Mouse (Mus musculus): Measurements from ENCODE around the gene Rara.
"Not testable (repeated sequence)": the region's sequence is repeated elsewhere in the genome, so short reads cannot be mapped to it uniquely, and the experiment has no call there.

Rara gene

DNA sequence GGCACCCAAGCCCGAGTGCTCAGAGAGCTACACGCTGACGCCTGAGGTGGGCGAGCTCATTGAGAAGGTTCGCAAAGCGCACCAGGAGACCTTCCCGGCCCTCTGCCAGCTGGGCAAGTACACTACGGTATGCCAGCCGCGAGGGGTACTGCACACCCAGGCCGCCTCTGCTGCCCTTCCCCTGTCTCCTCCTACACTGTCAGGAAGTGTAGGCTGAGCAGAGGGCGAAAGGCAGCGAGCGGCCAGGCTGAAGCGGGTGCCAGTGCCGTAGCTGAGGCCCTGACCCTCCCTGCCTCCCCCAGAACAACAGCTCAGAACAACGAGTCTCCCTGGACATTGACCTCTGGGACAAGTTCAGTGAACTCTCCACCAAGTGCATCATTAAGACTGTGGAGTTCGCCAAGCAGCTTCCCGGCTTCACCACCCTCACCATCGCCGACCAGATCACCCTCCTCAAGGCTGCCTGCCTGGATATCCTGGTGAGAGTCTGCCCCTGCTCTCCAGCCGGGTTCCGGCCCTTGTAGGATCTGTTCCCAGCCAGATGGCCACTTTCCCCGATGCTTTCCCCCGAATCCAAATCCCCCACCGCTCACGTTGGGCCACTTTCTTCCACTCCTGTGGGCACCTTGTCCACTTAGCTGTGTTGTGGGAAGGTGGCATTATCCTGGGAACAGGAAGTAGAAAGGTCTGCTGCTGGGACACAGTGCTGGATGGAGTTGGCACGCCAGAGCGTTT, 42.7 kb downstream of the Rara start:
- DNase-seq: peak; percentile 78

DNA sequence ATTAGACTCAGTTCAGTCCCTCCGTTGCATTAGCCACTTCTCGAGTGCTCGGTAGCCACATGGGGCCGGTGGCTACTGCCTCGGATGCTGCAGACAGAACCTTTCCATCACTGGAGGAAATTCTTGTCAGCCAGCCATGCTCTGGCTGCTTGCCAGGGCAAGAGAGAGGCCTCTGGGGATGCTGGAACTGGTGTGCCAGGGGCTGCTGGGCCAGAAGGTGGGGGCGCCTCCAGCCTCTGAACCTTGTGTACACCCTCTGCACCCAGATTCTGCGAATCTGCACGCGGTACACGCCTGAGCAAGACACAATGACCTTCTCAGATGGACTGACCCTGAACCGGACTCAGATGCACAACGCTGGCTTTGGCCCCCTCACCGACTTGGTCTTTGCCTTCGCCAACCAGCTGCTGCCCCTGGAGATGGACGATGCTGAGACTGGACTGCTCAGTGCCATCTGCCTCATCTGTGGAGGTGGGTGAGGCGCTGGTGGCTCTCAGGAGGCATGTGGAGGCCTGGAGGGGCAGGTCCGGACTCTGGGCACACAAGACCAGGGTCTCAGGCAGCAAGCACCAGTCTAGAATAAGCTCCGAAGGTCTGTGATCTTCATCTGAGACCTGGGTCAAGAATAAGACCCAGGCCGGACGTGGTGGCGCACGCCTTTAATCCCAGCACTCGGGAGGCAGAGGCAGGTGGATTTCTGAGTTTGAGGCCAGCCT, 43.9 kb downstream of the Rara start:
- DNase-seq: peak; percentile 80

DNA sequence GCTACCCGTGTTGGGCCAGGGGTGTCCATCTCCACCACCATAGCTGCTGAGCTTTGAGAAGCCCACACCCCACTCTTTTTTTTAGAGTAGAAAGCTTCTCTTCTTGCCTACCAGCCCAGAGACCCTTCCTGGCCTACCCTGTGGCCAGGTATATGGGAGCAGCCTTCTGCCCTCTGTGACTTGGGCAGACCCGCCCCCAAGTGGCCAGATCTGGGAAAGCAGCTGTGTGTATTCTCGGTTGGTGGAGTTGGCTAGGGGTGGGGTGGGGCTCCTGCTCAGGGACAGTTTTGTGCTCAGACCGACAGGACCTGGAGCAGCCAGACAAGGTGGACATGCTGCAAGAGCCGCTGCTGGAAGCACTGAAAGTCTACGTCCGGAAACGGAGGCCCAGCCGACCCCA, 44.6 kb downstream of the Rara start:
- peak; percentile 89 for DNase-seq

DNA sequence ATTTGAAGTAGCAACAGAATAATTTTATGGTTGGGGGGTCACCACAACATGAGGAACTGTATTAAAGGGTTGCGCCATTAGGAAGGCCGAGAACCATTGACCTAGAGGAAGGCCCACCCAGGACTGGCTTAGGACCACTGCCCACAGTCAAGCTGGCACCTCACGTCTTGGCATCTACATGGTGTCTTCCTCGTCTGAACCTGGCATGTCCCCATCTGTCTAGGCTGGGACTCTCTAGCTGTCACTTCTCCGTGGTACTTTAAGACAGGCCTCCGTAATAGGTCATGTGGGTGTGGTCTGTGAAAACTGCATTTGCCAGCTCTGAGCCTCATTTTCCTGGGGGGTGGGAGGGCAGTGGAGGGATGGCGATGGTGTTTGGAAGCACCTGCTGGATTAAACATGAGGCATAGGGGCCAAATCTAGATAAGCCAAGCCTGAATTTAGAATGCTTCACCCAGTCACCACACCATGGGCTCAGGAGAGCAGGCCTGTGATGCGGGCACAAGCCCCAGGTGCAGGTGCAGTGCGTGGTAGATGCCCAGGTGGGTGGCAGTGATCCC, 45.3 kb downstream of the Rara start:
- no peak for DNase-seq

DNA sequence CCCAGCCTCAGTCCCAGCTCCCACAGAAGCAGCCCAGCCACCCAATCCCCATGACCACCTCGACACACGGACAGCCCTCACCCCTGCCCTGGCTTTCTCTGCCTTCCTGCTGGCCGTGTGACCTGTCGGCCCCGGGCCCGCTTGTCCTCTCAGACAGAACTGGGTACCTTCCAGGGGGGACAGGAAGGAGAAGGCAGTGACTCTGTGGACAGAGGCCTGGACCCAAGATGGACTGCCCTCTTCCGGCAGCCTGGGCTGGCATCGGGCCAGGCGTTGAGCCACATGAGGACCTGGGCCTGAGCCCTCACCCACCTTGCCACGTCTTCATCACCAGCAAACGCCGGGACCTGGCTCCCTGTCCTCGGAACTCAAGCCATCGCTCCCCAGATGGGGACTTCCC, 46.0 kb downstream of the Rara start:
- peak; percentile 51 for DNase-seq

DNA sequence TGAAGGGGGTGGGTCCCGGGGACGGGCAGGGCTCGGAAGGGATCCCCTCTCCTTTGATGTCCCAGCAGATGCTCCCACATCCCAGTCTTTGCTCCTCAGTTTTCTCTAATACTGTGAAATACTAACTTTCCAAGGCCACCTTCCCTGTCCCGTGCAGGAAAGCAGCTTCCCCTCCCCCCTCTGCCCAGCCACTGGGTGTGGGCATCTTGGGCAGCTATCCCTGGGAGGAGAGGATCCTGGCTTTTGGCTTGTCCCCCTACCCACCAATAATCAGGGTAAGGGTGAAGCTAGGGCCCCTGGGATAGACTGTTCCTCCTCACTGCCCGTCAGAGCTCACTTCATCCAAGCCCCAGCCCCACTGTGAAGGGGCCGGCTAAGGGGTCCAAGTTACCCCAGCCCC, 46.6 kb downstream of the Rara start:
- no peak for DNase-seq

DNA sequence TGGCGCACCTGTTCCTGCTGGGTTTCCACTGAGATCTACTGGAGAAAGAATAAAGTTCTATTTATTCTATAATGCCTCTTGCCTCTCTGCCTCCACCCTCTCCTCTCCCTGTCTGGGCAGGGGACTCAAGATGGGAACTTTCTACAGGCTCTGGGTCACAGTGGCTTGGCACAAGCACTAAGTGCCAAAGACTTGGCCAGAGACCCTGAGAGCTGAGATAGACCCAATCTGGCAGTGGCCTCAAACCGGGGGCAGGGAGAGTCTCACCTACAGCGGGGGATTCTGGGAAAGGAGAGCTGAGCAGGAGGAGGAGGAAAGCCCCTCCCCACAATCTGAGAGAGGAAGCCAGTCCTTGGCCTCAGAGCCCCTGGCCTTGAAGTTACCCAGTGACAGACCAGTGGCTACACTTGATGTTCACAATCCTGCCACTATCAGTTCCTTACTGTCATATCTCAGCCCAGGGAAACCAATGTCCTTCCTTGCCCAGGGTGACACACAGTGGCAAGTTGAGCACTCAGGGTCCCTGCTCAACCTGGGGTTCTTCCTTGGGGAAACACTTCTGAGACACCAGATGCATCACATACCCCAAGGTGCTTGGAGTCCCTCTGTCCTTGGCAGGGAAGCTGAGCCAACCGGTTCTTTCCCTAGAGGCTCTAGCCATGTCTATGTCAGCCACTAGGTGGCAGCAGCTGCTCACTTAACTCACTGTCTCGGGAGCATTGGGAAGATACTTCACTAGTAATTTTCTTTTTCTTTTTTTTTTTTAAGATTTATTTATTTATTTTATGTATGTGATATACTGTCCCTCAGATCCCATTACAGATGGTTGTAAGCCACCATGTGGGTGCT, 47.5 kb downstream of the Rara start:
- DNase-seq: peak; percentile 84

DNA sequence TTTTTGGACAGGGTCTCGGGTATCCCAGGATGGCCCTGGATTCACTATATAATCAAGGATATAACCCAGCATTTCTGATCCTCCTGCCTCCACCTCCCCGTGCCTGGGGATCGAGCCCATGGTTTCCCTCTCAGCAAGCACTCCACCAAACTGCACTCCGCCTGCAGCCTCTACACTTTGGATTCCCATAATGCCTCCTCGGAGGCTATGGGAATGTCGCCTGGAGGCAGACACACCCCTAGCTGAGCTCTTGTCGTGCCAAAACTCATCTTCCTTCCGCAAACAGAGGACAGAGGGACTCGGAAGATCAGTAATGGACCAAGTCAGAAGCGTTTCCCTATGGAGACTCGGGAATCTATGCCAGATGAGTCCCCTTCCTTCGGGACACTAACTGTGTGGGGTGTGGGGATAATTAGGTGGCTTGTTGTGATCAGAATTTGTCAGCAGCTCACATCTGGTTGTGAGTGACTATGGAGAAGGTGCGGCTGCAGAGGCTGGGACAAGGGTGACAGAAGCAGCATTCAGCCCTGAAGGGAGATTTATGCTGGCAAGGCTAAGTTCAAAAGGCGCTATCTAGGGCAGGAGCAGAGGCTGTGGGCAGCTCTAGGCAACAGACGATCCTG, 51.0 kb downstream of the Rara start:
- DNase-seq: no peak

DNA sequence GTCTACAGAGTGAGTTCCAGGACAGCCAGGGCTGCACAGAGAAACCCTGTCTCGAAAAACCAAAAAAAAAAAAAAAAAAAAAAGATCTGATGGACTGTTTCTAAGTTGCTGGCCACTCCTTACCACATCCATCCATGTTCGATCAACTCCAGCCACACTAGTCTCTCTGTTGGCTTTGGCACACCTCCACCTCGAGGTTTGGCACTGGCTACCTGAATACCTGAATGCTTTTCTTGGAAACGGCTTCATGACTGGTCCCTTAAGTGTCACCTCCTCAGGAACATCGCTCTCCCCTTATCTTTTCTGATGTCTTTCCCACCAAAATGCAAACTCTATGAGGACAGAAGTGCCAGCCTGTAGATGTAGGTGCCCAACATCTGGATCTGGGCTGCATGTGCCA, 51.7 kb downstream of the Rara start:
- DNase-seq: no peak

DNA sequence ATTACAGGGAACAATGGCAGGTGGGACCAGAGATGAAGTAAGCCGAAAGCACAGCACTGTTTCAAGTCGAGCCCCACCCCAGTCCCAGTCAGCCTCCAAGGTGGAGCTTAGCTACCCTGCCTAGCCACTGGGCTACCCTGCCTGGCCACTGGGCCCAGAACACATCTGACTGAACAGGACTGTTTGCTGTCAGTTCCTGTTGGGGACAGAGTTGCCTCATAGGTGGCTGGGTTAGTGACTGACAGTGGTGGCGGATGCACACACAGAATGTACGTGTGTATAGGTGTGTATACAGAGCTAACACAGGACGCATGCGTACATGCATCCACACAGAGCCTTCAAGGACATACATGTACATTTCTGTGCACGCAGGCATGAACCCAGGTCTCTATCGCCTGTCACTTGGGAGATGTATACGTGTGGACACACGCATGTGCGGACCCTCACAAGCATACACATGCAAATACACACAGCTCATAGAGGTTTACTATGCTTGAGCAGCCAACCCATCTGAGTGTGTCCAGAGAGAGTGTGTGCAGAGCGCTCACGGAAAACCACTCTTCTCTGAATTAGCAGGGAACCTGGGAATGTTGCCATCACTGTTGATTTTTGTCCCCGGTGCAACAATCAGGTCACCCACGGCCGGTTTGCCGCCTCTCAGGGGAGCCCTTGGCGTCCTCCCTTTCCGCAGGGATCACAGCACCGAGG, 53.8 kb downstream of the Rara start:
- DNase-seq: no peak

DNA sequence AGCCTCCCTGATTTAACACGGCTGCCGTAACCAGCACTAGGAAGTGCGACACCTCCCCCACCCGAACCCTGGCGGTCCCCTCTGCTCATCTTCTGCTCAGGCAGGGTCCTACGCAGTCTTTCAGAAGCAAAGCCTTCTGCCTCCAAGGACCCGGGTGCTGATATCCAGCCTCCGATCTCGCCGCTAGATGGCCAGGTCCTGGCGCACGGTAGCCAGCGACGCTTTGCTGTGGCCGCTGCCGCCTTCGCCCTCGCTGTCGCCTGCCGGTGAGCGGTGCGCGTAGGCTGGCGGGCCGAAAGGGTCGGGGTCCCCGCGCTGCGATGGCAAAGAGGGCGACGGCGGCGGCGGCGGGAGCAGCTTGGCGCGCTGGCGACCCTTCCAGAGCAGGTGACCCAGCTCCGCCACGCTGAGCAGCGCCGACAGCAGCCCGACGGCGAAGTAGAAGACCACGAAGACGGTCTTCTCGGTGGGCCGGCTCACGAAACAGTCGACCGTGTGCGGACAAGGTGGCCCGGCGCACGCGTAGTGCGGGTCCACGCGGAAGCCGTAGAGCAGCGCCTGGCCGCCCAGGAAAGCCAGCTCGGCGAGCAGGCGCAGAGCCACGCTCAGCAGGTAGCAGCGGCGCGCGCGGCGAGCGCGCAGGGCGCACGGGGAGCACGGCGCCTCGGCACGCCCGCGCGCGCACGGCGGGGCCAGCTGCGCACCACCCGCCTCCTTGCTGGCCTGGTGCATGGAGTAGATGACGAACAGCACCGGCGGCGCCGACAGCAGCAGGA, 54.6 kb downstream of the Rara start:
- peak; percentile 73 for DNase-seq

DNA sequence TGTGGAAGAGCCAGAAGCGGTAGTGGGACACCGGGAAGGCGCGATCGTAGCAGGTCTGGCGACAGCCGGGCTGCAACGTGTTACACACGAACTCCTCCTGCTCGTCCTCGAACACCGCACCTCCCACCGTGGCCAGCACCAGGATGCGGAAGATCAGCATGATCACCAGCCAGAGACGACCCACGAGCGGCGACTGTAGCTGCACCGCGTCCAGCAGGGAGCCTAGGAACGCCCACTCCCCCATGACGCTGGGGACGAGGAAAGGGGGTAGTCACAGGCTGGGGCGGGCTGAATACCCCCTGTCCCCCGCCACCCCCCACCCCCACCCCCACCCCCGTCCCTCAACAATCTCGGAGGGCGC, 55.1 kb downstream of the Rara start, which contains the start of gene Gjd3:
Gene Gjd3, minus strand, starts transcription at position 244 of the 361 bp plus-strand sequence.
- DNase-seq: peak; percentile 23

DNA sequence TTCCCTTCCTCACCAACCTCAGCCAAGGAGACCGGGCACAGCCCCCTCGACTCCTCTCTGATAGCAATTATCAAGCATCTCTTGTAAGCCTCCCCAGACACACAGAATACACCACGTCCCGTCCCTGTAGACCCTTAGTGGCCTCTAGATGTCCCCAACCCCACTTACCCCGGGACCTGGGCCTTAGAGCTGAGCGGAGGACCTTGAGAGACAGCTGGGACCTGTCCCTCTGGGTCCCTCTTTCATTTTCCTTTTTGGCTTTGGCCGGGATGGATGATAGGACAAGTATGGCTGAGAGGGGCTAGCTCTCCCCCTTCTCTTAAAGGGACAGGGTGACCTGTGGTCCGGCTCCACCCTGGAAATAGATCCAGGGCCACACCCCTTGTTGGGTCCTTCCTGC, 55.9 kb downstream of the Rara start:
- DNase-seq: no peak

DNA sequence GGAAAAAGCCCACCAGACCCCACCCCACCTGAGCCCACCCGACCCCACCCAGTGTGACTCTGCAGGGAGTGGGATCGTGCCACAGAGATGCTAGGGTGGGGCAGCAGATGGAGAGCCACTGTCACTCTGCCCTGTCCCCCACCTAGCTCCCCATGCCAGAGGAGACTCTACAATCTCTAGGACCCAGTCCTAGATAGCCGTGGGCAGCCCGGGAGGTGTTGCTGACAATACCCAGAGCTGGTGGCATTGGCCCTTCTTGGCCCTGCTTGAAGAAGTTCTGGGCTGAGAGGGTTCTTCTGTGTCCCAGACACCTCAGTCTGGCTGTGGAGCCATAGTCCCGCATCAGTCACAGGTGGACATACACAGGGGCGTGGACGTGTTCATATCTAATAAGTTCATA, 57.9 kb downstream of the Rara start:
- DNase-seq: no peak

DNA sequence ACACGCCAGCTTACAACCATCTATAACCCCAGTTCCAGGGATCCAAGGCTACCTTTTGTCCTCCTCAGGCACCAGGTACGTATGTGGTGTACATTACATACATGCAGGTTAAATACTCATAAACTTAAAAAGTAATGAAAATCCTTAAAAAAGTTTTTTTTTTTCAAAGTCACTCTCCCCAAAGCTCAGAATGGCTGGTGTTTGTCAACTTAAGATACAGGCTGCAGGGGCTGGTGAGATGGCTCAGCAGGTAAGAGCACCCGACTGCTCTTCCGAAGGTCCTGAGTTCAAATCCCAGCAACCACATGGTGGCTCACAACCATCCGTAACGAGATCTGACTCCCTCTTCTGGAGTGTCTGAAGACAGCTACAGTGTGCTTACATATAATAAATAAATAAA, 60.6 kb downstream of the Rara start:
- not testable (repeated sequence) for DNase-seq

DNA sequence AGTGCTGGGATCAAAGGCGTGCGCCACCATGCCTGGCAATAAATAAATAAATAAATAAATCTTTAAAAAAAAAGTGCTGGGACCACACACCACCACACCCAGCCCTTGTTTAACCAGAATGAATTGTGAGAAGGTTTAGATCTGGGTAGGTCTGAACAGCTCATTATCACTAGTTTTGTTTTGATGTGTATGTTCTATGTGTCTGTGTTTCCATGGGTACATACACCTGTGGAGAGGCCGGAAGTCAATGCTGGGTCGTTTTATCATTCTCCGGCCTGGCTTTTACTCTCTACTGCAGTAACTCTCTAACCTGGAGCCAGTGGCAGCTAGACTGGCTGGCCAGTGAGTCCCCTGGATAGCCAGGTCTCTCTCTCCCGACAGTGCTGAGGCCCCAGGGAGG, 63.2 kb downstream of the Rara start:
- DNase-seq: no peak

DNA sequence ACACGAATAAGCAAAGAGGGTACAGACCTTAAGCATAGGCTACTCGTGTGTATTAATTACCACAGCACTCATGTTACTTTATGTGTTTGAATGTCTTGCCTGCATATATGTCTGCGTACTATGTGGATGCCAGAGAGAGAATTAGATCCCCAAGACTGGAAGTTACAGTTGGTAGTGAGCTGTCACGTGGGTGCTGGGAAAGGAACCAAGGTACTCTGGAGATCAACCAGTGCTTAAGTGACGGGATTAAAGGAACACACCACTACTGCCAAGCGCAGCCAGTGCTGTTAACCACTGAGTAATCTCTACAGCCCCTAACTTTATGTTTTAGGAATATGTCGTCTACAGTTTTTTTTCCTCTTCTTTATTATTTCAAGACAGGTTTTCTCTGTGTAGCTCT, 68.4 kb downstream of the Rara start:
- no peak for DNase-seq

DNA sequence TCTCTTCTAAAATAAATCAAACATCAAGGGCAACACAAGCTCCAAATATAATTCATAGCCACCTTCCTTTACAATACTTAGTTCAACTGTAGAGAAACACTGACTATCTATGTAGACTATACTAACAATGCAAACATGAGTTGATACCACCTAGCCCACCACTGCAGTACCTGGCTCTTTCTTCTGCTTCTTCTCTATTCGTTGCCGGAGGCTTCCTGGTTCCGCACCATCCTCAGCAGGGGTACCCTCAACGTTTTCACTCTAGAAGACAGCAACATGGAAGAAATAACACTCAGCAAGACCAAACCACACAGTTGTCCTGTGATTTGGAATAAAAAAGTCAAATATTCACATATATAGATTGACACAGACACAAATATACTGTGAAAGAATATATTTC, 70.0 kb downstream of the Rara start:
- DNase-seq: no peak

DNA sequence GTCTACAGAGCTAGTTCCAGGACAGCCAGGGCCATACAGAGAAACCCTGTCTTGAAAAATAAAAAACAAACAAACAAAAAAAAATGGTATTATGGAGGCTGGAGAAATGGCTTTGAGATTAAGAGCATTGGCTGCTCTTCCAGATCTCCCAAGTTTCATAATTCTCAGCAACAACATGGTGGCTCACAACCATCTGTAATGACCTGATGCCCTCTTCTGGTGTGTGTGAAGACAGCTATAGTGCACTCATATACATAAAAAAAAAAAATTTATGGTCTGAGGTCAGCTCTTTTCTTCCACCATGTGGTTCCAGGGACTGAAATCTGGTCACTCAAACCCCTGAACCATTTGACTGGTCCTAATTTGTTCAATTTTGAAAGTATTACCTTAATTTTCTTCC, 71.2 kb downstream of the Rara start:
- DNase-seq: no peak

DNA sequence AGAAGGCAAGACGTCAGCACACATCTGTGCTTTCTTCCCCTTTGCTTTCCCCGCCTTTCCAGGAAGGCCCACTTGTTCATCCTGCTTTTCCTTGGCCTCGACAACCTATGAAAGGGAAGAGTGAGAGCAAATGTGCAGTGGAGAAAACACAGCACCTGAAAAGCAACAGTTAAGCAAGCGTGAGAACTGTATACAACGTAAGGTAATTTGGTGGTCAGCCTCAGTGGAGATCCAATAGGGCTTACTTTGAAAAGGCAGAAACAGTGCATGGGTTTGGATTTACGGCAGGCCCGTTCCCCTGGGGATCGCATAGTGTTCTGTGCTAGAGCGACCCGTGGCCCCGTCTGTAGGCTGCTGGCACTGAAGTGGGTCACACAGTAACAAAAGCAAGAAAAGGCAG, 71.6 kb downstream of the Rara start:
- DNase-seq: no peak

DNA sequence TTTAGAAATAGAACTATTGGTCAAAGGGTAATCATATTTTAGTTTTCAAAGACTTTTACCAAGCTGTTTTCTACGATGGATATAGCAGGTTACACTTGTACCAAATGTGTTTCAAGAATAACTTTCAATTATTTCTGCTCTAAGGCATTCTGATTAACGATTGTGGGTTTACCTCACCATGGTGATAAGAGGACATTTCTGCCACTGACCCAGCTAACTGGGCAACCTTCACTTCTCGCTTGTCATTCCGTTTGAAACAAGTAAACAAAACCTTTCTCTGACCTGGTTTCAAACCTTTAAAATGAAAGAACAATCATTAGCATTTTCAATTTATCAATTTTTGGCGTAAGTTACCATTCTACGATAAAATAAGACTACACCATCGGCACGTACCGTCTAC, 79.2 kb downstream of the Rara start:
- DNase-seq: no peak

DNA sequence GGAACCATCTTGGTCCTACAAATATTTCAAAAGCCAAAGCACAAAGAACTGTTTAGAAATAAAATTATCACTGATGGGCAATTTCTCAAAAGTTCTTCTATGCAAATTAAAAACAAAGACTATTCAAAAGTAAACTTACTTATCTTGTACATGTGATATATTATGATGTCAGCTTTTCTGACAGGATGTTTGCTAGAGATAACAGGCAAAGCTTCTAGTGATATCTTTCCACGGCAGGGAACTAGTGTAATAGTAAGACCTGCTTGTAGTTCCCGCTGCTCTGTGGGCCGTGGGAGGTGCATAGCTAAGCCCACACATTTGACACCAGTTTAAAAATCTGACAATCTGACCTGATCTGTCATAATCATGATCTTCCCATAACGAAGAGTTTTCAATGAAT, 82.5 kb downstream of the Rara start:
- no peak for DNase-seq

All from kidney, adult 18-20 months (tissue).